Mouse (Mus musculus) kidney, postnatal 4 days (tissue): ENCODE results near the gene Rnf111.
A peak's percentile ranks its signal among the peaks of the same experiment; 100 is the strongest.
"Not testable (repeated sequence)": the region's sequence is repeated elsewhere in the genome, so short reads cannot be mapped to it uniquely, and the experiment has no call there.

Experiments
- DNase-seq, 2 experiments: peaks; one replicate each; pipeline ENCODE4 v3.0.0; 2021; ENCODE audit warnings: mixed read lengths in 2 of 2

The Rnf111 gene

DNA sequence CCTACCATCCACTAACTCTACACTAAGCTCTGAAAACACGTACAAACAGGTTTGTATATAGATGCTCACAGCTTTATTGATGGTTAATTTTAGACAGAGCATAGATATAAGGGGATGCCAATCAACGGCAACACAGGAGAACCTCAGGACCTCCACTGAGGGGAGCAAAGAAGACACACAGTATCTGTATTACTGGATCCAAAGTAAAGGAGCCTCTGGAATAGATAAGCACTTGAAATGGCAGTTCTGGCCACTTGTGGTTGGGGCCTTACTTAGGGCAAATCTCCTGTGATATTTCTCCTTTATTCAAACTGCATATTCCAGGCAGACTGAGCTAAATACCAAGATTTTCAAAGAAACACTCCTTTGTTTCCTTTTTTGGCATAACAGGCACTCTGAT is 10.5 kb downstream of the Rnf111 start:
- no peak for DNase-seq

DNA sequence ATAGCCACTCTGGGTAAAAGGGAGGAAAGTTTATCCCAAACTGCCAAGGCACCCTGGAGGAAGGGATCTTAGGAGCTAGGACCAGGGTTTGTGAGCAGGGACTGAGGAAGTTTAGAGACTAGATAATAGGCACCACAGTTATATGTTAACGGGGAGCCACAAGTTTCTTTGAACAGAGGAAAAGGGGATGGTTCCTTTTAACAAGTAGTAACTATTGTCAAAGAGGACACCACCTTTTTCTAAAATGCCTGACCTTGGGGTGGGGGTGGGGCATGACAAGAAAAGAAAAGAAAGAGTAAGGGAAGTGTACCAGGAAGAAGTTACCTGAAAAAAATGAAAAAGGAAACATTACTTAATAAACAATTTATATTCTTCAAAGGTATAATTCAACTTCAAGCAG is 12.3 kb downstream of the Rnf111 start:
- DNase-seq, result no peak

DNA sequence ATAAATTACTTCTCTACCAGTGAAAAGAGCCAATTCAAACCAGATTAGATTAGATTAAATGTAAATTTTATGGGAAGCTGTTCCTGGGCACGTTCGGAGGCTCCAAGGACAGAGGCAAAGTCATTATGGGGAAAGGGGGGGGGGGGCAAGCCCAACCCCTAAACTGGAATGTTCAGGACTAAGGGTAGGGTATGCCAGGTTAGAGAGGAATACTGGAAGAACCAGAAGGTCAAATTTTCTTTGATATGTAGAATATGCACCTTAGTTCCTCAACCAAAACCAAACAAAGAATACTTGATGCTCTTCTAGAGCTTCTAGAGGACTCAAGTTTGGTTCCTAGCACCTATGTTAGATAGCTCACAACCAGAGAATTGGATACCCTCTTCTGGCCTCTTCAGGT is 16.1 kb downstream of the Rnf111 start:
- DNase-seq, result no peak

DNA sequence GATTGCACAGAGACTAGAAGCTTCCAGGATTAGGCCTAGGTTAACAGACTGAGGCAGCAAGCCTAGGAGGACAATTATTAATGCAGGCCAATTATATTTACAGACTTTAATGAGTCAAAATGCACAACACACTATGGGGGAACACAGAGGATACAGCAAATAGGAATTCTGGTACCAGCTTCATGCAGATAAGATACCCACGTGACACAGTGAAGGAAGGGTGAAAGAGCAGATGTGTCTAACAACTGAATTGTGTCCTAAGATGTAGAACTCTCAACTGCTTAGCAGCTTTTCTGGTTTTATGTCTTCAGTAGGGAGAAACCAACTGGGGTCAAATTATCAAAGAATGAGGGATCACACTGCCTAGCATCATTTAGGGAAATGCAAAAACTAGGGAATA is 17.7 kb downstream of the Rnf111 start:
- no peak for DNase-seq

DNA sequence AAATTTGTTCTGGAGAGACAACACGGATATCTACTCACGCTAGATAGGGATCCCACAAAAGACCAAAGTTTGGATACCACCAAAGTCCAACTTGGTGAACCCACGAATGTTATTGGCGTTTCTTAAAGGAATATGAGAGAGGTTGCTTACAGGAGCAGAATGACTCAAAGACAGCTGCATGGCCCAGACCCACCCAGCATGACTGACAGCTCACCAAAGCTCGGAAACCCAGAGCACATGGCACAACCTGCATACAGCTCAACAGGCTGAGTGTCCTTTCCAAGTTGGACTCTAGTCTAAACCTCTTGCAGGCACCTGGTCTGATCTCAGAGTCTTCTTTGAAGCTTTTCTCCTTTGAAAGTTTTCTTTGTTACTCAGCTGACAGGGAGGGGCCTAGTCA is 20.0 kb downstream of the Rnf111 start:
- no peak for DNase-seq

DNA sequence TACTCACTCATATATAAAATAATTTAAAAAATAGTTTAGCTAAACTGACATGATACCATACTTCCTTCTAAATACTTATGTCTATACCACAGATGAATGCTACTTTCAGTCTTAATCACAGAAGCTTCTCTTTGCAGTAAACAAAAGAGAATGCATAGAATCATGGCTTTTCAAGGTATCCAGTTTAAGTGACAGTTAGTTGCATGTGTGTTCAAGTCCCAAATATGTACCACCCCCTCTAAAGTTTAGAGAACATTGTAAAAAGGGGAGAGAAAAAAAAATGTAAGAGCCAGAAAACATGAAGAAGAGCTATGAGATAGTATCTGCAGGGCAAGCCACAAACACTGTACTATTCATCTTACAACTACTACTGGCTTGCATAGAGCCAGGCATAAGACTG is 21.7 kb downstream of the Rnf111 start:
- DNase-seq, result no peak

DNA sequence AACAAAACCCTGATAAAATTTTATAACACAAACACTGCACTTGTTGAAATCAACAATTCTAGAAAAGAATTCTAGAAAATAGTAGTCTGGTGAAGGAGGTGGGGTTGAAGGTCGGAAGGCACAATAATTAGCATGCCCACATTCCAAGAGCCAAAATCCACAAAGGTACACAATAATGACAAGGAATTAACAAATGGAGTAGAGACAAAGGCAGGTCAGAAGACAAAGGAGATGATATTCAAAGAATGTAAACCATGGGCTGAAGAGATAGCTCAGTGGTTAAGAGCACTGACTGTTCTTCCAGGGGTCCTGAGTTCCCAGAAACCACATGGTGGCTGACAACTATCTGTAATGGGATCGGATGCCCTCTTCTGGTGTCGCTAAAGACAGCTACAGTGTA is 26.3 kb downstream of the Rnf111 start:
- no peak for DNase-seq

DNA sequence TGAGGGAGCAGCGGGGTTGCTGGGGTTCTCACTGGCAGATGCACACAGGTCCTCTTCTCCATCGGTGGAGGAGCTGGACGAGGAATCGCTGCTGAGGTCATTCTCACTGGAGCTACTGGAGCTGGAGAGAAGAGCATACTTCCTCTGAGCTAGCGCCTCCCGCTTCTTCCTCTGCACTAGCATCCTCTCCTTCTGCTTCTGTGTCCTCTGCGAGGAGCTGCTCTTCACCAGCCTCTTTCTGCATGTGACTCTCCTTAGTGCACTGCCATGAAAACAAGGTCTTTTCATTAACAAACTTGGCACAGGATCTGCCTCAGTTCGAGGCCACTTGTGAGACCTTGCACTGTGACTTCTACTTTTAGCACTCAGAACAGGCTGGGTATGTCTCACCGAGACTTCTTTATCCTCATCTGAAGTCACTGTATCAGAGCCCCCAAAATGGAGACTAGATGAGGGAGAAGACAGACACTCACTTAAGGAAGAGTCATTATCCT is 27.7 kb downstream of the Rnf111 start:
- DNase-seq, result no peak

DNA sequence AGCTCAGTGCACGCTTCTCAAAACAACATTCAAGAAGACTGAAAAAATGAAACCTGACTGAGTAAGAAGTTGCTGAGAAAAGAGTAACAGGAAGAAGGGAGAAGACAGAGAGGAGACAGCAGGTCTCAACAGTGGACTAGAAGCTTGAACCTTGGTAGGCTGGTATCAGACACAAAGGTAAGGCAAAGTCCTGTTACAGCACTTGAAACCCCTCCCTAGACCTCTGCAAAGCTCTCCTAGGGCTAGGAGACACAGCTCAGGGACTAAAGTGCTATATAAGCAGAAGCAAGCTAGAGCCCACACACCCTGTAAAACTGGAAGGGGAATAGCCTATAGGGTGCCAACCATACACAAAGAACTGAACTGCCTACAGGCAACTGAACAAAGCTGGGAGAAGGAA is 30.1 kb downstream of the Rnf111 start:
- no peak for DNase-seq

DNA sequence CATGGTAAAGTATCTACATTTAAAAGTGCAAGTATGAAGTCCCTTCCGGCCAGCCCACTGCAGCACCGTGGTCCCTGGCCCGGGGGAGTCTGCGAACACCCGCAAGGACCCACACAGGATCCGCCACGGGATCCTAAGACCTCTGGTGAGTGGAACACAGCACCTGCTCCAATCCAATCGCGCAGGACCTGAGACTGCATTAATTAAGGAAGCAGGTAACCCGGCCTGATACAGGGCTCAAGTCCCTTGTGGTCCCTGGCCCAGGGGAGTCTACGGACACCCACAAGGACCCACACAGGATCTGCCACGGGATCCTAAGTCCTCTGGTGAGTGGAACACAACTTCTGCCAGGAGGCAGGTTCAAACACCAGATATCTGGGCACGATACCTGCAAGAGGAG is 40.4 kb downstream of the Rnf111 start:
- not testable (repeated sequence) for DNase-seq

DNA sequence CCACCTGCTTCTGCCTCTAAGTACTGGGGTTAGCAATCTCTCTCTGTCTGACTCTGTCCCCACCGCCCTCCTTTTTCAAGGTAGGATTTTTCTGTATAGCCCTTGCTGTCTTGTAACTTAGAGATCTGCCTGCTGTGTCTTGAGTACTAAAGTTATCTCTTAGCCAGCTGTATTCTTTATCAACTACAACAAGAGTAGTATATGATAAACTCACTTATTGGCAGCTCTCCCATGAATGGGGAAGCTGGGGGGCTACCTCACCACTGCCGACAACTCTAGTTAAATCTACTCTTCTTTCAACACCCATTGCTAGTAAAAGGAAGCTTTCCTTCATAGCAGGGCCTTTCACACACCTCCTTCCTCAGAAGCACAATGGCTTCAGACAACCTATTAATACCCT is 51.2 kb downstream of the Rnf111 start:
- no peak for DNase-seq

DNA sequence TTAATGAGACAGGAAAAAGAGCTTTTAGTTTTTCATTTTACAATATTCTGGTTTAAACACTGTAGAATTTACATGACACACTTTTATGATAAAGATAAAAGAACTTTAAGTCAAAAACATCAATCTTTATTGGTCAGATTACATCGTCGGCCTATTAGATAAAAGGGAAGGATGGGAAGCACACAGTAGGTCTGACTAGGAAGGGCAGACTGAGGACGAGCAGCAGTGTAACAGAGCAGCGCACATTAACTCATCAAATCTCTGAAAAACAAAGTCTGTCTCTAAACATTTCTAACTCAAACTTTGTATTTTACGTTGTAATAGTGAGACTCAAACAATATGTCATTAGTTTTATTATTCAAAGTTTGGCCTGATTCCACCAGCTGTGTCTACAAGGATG is 54.5 kb downstream of the Rnf111 start:
- DNase-seq, result no peak

DNA sequence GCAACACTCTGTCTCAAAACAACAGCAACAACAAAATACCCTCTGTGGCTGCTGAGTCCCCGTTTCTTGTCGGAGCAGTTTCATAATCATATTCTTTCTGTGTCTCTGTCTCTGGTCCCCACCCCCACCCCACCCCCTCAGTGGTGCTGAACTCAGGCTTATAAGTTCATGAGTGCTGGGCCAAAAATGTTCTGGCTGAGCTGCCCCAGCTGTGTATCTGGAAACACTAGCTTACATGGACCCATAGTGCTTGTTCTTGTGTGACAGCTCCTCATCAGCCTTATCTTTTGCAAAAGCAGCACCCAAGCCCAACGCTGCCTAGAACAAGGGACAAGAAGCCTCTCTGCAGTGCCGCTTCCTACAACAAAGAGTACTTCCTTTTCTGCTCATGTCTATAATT is 63.6 kb downstream of the Rnf111 start:
- DNase-seq, result peak; percentile 51 to 58

DNA sequence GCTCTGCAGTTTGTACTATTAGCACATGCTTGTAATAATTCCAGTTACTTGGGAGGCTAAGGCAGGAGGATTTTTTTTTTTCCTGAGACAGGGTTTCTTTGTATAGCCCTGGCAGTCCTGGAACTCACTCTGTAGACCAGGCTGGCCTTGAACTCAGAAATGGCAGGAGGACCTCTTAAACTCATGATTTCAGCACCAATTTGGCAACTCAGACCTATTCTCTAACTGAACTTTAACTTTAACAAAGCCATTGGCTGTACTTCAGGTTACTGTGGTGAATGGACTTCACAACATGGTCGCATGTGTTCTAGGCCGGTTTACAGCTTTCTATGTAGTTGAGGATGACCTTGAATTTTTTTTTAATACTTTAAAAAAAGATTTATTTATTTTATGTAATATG is 80.9 kb downstream of the Rnf111 start:
- DNase-seq, result no peak

DNA sequence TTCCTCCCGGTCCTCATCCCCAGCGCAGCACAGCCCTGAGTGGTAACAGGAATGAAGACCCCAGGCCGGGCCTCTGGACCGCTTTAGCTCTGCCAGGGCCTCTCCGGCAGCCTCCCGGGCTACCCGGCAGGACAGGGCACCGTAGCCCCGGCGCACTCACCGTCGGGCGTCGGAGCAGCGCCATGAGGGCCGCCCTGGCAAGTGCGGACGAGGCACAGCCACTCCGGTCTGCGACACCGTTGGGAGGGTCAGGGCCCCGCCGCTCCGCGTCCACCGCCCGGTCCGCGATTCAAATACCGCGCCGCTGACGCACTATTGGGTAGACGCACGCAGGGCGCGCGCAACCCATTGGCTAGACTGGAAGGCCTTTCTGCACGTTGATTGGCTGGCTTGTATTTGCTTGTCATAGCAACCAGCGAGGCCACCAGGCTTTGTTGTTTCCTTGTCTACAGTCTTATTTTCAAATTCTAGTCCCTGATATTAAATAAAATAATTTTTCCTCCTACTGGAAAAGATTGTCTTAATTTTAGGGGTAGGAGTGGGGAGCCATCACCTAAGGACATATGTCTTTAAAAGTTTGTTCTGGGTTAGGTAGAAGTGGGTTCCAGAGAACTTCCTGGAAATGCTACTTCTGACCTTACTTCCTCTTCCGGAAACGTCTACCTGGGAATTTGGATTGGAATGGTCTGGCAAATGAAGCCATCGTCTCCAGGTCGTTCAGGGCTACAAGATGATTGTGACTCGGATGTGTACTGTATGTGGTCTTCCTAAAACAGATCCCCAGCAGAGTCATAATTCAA is 82.1 kb downstream of the Rnf111 start, which contains the start of gene Ccnb2:
Gene Ccnb2 (minus strand): TSS at position 291 of the 800 bp plus-strand sequence.
- peak; percentile 92 to 95 for DNase-seq

DNA sequence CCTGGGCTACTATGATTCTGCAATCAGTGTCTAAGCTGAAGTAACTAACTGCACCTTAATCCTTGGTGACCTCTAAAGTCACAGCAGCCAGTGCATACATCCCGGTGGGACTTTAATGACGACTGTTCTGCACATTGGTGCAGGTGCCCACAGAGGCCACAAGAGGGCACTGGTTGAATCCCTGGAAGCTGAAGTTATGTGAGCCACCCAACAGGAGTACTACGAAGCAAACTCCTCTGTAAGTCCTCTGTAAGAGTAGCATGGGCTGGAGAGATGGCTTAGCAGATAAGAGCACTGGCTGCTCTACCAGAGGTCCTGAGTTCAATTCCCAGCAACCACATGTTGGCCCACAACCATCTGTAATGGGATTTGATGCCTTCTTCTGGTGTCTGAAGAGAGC is 87.1 kb downstream of the Rnf111 start:
- DNase-seq, result no peak

DNA sequence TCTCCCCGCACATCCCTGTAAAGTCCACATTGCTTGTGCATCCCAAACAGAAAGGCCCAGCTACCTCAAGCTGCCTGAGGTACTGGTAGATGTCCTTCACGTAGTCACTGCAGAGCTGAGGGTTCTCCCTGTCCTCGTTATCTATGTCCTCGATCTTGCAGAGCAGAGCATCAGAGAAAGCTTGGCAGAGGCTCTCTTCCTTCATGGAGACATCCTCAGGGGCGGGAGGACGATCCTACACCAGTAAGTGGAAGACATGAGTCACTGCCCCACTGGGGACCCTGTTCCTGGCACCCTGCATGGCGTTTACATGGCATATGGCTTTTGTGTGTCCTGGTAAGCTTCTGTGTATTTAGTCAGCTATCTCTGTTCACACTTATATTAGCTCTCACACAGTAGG is 90.5 kb downstream of the Rnf111 start:
- DNase-seq, result no peak

DNA sequence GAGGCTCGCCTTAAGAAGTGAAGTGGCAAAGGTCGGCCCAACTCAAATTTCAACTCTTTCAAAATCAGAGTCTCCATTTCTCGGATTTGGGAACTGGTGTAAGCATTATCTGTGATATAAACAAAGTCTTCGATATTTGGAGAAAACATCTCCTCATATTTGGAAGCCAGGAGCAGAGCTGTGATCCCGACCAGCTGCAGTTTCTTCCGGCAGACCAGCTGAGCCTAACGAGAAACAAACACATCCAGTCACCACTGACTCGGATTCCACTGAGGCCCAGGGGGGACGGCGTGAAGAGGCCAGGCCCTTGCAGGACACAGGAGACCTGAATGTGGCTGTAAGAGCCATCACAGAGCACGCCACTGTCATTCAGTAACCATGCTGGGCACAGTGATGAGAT is 92.9 kb downstream of the Rnf111 start:
- DNase-seq, result no peak

DNA sequence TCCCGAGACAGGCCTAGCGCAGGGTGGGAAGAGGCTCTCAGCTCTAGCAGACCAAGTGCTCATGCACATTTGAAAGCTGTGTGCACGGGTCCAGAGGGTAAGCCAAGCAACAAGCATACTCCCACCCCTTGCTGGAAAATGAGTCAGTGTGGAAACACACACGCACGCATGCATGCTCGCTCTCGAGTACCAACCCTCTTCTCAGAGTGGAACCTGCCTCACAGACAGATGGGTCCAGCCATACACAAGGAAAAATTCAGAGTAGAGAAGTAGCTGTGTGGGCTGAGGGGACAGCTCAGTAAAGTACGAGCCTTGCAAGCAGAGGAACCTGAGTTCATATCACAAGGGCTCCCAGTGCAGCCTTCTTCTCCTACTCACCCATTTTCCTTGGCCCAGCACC is 93.8 kb downstream of the Rnf111 start:
- no peak for DNase-seq

DNA sequence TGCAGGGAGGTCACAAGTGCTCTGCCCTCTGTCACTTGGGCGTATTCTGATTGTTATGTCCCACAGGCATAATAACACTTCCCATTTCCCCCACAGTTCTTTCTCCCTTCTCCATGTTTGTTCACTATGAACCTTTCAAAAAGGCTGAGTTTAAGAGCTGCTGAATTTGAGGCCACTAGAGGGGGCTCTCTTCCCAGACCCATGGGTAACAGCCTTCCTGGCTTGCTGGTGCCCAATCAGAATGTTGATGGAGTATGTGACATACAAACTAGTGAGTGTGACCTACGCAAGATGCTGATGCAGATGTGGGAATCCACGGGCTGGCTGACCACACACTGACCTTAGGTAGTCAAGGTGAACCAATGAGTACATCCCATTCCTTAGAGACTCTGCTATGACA is 94.7 kb downstream of the Rnf111 start:
- peak; percentile 21 to 55 for DNase-seq

DNA sequence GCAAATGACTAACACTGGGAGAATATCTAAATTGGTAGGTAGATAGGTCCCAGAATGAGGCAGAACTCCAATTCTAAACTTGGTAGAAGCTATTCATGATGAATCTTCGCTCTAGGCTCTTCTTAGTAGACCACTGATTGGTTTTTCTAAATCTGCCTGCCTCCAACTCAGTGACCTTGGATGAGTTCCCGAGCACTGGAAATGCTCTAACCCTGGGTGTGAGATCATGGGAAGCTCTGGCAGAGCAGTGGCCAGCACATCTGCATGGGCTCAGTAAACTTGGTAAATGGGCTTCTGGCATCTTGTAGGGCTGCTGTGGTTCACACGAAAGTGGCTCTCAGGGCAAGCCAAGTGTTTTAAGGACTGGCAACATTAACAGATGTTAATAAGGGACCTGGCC is 96.9 kb downstream of the Rnf111 start:
- no peak for DNase-seq

DNA sequence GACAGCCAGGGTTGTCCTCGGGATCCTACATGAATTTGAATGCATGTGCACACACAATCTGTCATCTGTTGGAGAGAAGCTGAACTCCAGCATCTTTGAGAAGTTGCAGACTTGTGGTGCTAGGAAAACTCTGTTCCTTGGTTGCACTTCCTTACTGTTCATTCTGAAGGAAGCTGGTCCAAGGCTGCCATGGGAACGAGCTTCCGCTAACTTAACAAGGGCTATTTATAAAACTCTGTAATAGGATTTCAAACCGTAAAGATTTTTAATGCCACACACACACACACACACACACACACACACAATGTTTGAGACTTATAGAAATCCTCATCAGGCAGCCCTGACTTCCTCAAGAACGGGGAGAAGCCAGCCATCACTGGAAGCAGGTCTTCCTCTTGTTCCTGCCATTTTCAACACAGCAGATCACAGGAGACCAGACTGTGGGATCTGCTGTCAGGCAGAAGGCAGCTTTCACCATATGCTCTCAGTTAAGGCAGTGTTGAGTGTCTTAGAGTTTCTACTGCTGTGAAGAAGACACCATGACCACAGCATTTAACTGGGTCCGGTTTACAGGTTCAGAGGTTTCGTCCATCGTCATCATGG is 101.5 kb downstream of the Rnf111 start:
- no peak for DNase-seq

DNA sequence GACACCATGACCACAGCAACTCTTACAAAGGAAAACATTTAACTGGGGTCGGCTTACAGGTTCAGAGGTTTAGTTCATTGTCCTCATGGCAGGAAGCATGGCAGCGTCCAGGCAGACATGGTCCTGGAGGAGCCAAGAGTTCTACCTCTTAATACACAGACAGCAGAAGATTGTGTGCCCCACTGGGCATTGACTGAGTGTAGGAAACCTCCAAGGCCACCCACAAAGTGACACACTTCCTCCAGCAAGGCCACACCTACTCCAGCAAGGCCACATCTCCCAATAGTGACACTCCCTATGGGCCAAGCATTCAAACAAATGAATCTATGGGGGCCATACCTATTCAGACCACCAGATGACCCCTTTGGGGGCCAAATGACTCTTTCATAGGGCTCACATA is 107.4 kb downstream of the Rnf111 start:
- no peak for DNase-seq

DNA sequence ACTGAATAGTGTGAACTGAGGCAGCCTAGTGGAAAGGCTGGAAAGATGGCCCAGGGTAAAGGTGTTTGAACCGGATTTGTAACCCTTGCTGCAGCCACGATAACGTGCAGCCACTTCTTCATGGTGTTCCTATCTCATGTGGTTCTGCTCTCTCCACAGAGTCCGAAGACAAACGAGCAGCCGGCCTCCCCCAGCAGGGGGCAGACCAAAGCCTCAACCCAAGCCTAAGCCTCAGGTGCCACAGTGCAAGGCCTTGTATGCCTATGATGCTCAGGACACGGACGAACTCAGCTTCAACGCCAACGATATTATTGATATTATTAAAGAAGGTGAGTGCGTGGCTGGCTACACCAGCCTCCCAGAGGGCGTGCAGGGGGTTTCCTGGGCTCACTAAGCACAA is 107.9 kb downstream of the Rnf111 start:
- peak; percentile 36 to 49 for DNase-seq

DNA sequence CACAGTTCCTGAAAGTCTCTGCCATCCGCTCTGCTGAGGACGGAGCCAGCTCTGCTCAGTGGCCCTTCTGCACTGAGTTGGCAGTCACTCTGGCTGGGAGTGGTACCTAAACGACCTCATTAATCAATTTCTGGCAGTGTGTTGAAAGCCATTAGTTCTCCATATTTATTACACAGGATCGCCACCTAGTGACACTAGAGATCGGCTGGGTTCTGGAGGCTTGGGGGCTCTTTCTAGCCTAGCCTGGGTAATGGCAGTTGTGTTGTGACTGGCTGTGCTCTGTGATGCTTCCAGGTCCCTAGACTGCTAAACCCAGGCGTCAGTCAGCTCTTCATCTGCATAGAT is 111.0 kb downstream of the Rnf111 start:
- peak; percentile 47 to 55 for DNase-seq
